Comparison of ENCODE assay signal across 29 mouse cellular contexts in the genomic region with DNA sequence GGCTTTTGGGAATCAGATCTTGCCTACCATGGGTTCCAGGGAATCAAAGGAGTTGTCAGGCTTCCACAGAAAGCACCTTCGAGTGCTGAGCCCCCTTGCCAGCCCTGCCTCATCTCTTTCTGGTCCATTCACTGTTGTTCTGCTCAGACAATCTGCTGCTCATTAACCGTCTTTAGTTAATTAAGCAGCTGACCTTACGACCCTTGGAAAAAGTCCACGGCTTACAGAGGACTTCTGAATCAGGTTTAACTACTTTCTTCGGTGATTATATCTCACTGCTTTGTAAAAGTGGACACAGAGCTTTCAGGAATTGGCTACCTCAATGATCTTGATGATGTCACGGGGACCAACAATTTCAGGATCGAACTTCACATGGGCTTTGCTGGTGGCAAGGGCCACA. TPM values are rescaled to one million over a fixed set of nuclear protein-coding genes. Genes with fewer than 3 reads are reported as not detected.
A peak's percentile ranks its signal among the peaks of the same experiment; 100 is the strongest.
DNase-seq lines count a peak whose midpoint lies in the region; ATAC-seq and TF ChIP-seq lines count a peak whose summit lies in the region.
"Had no signal": no experiment of that assay in that cellular context is flagged by ENCODE, and none has a peak within 500 bp of the region (broad histone marks: within the 10 kb centered on the region; RNA-seq: fewer than 3 reads in every experiment).

No protein-coding gene starts in this region.

- WGBS in kidney, embryonic 15.5 days, result 59% methylated on average over 7 of the region's 7 CpGs
- whole genome bisulfite sequencing in midbrain, embryonic 13.5 days, result 69% methylated on average over 7 of the region's 7 CpGs

- no peaks in the 10 kb centered on the region for H3K9me3 ChIP-seq in kidney, embryonic 15.5 days (replicated peaks)
- no peaks in the 10 kb centered on the region for H3K9me3 ChIP-seq in midbrain, embryonic 13.5 days
- H3K9me3 ChIP-seq: forebrain, embryonic 13.5 days; G1E; heart, embryonic 10.5 days; heart, embryonic 13.5 days had no signal

- no peak for TF ChIP-seq CTCF in brain, embryonic 14.5 days (IDR thresholded peaks at IDR 0.05; ENCODE audit: borderline replicate concordance, extremely low read depth, insufficient read depth, insufficient read length)

- no peak overlapping the region for H3K4me3 ChIP-seq in kidney, embryonic 15.5 days (replicated peaks)
- H3K4me3 ChIP-seq in midbrain, embryonic 13.5 days (replicated peaks), result no peak overlapping the region
- H3K4me3 ChIP-seq: forebrain, embryonic 10.5 days; forebrain, embryonic 13.5 days; heart, adult 2 months; heart, embryonic 10.5 days; heart, embryonic 13.5 days had no signal

- TF ChIP-seq POLR2A in brain, embryonic 14.5 days (IDR thresholded peaks at IDR 0.05; ENCODE audit: borderline replicate concordance, extremely low read depth, insufficient read depth, insufficient read length, poor library complexity, severe bottlenecking), result no peak

- no peaks in the 10 kb centered on the region for H3K36me3 ChIP-seq in kidney, embryonic 15.5 days
- no peaks in the 10 kb centered on the region for H3K36me3 ChIP-seq in midbrain, embryonic 13.5 days
- H3K36me3 ChIP-seq: forebrain, embryonic 10.5 days; heart, embryonic 13.5 days had no signal

- H3K27ac ChIP-seq in kidney, embryonic 15.5 days, result no peak overlapping the region
- H3K27ac ChIP-seq in midbrain, embryonic 13.5 days, result no peak overlapping the region
- H3K27ac ChIP-seq: forebrain, embryonic 10.5 days; forebrain, embryonic 13.5 days; heart, adult 2 months; heart, embryonic 10.5 days; heart, embryonic 13.5 days; hindbrain, embryonic 14.5 days had no signal

- H3K27me3 ChIP-seq in kidney, embryonic 15.5 days, result no peaks in the 10 kb centered on the region
- no peaks in the 10 kb centered on the region for H3K27me3 ChIP-seq in midbrain, embryonic 13.5 days
- H3K27me3 ChIP-seq: heart, embryonic 13.5 days had no signal

- no peaks in the 10 kb centered on the region for H3K4me1 ChIP-seq in kidney, embryonic 15.5 days
- no peaks in the 10 kb centered on the region for H3K4me1 ChIP-seq in midbrain, embryonic 13.5 days (replicated peaks)
- H3K4me1 ChIP-seq: heart, embryonic 10.5 days; heart, embryonic 13.5 days had no signal

- H3K4me2 ChIP-seq in kidney, embryonic 15.5 days, result no peak overlapping the region
- no peak overlapping the region for H3K4me2 ChIP-seq in midbrain, embryonic 13.5 days (replicated peaks)
- H3K4me2 ChIP-seq: forebrain, embryonic 13.5 days; heart, embryonic 13.5 days; hindbrain, embryonic 14.5 days had no signal

- no peak for ATAC-seq in kidney, embryonic 15.5 days (replicated peaks; ENCODE audit: low FRiP score)
- no peak for ATAC-seq in midbrain, embryonic 13.5 days
- ATAC-seq: forebrain, embryonic 13.5 days; forebrain, embryonic 16.5 days; Patski had no signal

- peak; percentile 20 for DNase-seq in kidney, adult 18-20 months
- peak; percentile 19 for DNase-seq in brain, embryonic 14.5 days (ENCODE audit: low read depth)
- peak; percentile 75 for DNase-seq in kidney, adult 9 months
- peak; percentile 57 to 71 for DNase-seq in kidney, postnatal 36 days
- DNase-seq in cerebellum, postnatal 14 days, result no peak
- DNase-seq: adrenal gland, postnatal 10 days; B cell, adult 2 months; cerebellum, adult 11-12 months; cerebellum, adult 8-10 months; cerebellum, postnatal 10 days; gastrocnemius, postnatal 10 days; gastrocnemius, postnatal 36 days; heart, adult 2 months; heart, postnatal 14 days; heart, postnatal 4 days had no signal

- no peak overlapping the region for H3K9ac ChIP-seq in kidney, embryonic 15.5 days
- no peak overlapping the region for H3K9ac ChIP-seq in midbrain, embryonic 13.5 days (replicated peaks)
- H3K9ac ChIP-seq: forebrain, embryonic 13.5 days; heart, embryonic 13.5 days; hindbrain, embryonic 14.5 days had no signal

RNA-seq across cellular contexts. Expression of a gene that starts 42.4 kb away (rescaled TPM):
- 0.68 and 0.96 TPM in 2 replicates for polyA plus RNA-seq in kidney, embryonic 15.5 days (2015; fragmentation: Nextera tagmentation; extraction: Ambion mirVana)
- polyA plus RNA-seq in brain, embryonic 14.5 days (2012; rRNA removed), result 2.1 and 2.5 TPM in 2 replicates
- polyA plus RNA-seq in midbrain, embryonic 13.5 days (2015; fragmentation: Nextera tagmentation; extraction: Ambion mirVana), result 1.4 and 1.5 TPM in 2 replicates

RNA-seq across cellular contexts. Expression of a gene that starts 42.8 kb away (rescaled TPM):
- polyA plus RNA-seq in kidney, embryonic 15.5 days (2015; fragmentation: Nextera tagmentation; extraction: Ambion mirVana), result 33.2 and 36.2 TPM in 2 replicates
- polyA plus RNA-seq in brain, embryonic 14.5 days (2012; rRNA removed), result 10.0 and 14.8 TPM in 2 replicates
- polyA plus RNA-seq in midbrain, embryonic 13.5 days (2015; fragmentation: Nextera tagmentation; extraction: Ambion mirVana), result 37.1 and 38.4 TPM in 2 replicates

RNA-seq across cellular contexts. Expression of a gene that starts 48.2 kb away (rescaled TPM):
- polyA plus RNA-seq in kidney, embryonic 15.5 days (2015; fragmentation: Nextera tagmentation; extraction: Ambion mirVana), result not detected in 2 replicates
- polyA plus RNA-seq in brain, embryonic 14.5 days (2012; rRNA removed), result not detected in 2 replicates
- polyA plus RNA-seq in midbrain, embryonic 13.5 days (2015; fragmentation: Nextera tagmentation; extraction: Ambion mirVana), result not detected in 2 replicates
- polyA plus RNA-seq: embryonic facial prominence, embryonic 11.5 days; embryonic facial prominence, embryonic 14.5 days; forebrain, embryonic 10.5 days; forebrain, embryonic 13.5 days; forebrain, embryonic 16.5 days; G1E; heart, adult 2 months; heart, embryonic 10.5 days; heart, embryonic 13.5 days; heart, embryonic 16.5 days; hindbrain, embryonic 11.5 days; hindbrain, embryonic 14.5 days; Patski had no signal

RNA-seq across cellular contexts. Expression of a gene that starts 59.2 kb away (rescaled TPM):
- polyA plus RNA-seq in kidney, embryonic 15.5 days (2015; fragmentation: Nextera tagmentation; extraction: Ambion mirVana), result not detected in 2 replicates
- polyA plus RNA-seq in brain, embryonic 14.5 days (2012; rRNA removed), result not detected in 2 replicates
- not detected in 2 replicates for polyA plus RNA-seq in midbrain, embryonic 13.5 days (2015; fragmentation: Nextera tagmentation; extraction: Ambion mirVana)
- polyA plus RNA-seq: embryonic facial prominence, embryonic 11.5 days; embryonic facial prominence, embryonic 14.5 days; forebrain, embryonic 10.5 days; forebrain, embryonic 13.5 days; forebrain, embryonic 16.5 days; G1E; heart, adult 2 months; heart, embryonic 10.5 days; heart, embryonic 13.5 days; heart, embryonic 16.5 days; hindbrain, embryonic 11.5 days; hindbrain, embryonic 14.5 days; Patski had no signal

Comparison
In these comparisons a context has a peak if more than half of its experiments do, and no peak if none do; other contexts are left out.
1. DNase-seq: peak in kidney, adult 18-20 months (single experiment), brain, embryonic 14.5 days (single experiment), kidney, adult 9 months (single experiment) and kidney, postnatal 36 days (2 of 2); none in cerebellum, postnatal 14 days (0 of 2).